Mouse (Mus musculus): ENCODE data around the gene Gm3371.

Gene Gm3371

DNA sequence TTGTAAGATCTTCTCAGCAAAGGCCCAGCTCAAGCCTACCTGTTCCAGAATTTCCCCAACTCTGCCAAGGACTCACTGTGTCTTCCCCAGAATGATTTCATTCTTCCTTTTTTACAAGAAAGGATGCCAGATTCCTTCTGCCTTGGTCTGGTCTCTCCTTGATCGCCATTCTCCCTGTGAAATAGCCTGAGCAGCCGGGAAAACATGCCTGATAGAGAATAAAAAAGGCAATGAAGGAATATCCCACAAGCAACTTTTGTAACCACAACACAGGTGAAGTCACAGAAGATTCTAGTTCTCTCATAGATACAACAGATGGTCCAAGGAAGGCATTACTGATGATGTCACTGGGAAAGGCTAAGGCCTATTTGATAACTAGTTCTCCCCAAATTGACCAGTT, at the start of gene Gm3371:
Gene Gm3371 (minus strand): TSS at position 101 of the 400 bp plus-strand sequence.
- WGBS = 67% methylated on average over 1 of the region's 2 CpGs

DNA sequence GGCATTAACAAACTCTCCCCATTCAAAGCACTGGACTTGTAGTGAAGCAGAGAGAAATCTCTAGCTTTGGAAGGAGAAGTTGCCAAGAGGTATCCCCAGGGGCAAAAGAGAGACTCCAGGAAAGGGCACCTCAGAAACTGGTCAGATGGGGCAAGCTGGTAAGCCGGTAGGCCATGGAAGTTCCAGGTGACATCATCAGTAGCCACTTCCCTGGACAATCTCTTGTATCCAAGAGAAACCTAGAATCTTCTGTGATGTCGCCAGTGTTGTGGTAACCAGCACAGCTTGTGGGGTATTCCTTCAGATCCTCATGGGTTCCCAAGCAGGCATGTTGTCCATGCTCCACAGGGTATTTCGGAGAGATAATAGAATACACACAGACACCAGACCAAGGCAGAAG, 22.8 kb upstream of the Gm3371 start, which contains the start of gene Gm8232:
Gene Gm8232 (plus strand): TSS at position 301 of the 400 bp plus-strand sequence.
- 87% methylated on average over 3 of the region's 3 CpGs for WGBS

DNA sequence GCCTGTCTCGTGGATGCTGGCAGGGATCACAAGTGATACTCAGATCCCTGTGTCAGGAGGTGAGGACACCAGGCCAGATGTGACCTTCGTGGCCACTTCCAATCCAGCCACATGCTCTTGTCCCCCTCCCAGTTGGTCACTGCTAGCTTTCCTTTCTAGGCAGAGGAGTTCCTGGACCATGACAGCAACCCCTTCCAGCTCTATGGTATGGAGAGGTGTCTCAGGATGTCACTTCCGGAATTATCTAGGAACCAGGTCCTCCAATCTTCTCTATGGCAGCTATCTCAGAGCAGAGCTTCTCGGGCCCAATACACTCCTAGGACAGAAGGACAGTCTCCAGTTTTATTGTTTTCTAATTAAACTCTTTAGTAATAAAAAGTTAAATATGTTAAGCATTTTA, 26.3 kb downstream of the Gm3371 start:
- WGBS = 75% methylated on average over 4 of the region's 4 CpGs

DNA sequence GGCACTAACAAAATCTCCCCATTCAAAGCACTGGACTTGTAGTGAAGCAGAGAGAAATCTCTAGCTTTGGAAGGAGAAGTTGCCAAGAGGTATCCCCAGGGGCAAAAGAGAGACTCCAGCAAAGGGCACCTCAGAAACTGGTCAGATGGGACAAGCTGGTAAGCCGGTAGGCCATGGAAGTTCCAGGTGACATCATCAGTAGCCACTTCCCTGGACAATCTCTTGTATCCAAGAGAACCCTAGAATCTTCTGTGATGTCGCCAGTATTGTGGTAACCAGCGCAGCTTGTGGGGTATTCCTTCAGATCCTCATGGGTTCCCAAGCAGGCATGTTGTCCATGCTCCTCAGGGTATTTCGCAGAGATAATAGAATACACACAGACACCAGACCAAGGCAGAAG, 45.4 kb downstream of the Gm3371 start, which contains the start of gene Gm8229:
Gene Gm8229 (plus strand): TSS at position 301 of the 400 bp plus-strand sequence.
- whole genome bisulfite sequencing = 93% methylated on average over 4 of the region's 4 CpGs

DNA sequence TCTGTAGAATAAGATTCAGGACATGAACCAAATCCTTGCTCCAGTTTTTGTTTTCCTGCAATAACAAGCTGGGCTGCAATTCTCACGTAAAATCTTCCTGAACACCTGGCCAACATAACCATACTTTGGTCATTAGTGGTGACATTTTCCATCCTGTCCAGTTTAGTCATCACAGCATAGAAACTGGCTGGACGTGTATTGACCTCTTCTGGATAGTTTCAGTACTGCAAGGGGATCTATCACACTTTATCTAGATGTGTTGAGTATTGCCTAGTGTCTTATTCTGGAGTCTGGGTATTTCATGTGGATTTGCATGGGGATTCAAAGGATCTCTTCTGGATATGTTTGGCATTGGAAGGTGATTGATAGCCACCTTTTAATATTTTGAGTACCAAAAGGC, 49.1 kb downstream of the Gm3371 start:
- 34% methylated on average over 2 of the region's 2 CpGs for WGBS

All from cerebral cortex, adult 2 months (tissue).